8 mouse cellular contexts compared by ENCODE assay signal in genomic region chr6:85253994-85254541, GRCm38 (mm10).
A peak's percentile ranks its signal among the peaks of the same experiment; 100 is the strongest.
DNase-seq lines count a peak whose midpoint lies in the region; ATAC-seq and TF ChIP-seq lines count a peak whose summit lies in the region.
"Had no signal": no experiment of that assay in that cellular context is flagged by ENCODE, and none has a peak within 500 bp of the region (broad histone marks: within the 10 kb centered on the region; RNA-seq: fewer than 3 reads in every experiment).

No protein-coding gene starts in this region.

- POLR2A ChIA-PET in Patski (lab: Charles Lee) = interaction anchor here (1.0 kb wide), 1 partner anchor 92 kb away, joined by 3 read pairs; no protein-coding TSS in a partner anchor

- WGBS in intestine, embryonic 16.5 days = 56% methylated on average over 7 of the region's 7 CpGs
- WGBS in lung, postnatal 0 days = 37% methylated on average over 7 of the region's 7 CpGs

- no peak overlapping the region for H3K4me3 ChIP-seq in intestine, embryonic 16.5 days (ENCODE audit: low read length)
- no peak overlapping the region for H3K4me3 ChIP-seq in lung, postnatal 0 days (ENCODE audit: low read depth, low read length)
- H3K4me3 ChIP-seq: embryonic facial prominence, embryonic 12.5 days had no signal

- H3K4me2 ChIP-seq in intestine, embryonic 16.5 days (ENCODE audit: low read depth, low read length) = no peak overlapping the region
- H3K4me2 ChIP-seq in lung, postnatal 0 days (replicated peaks; ENCODE audit: low read depth, low read length) = no peak overlapping the region
- H3K4me2 ChIP-seq: embryonic facial prominence, embryonic 12.5 days had no signal

- TF ChIP-seq EP300 in lung, postnatal 0 days (IDR thresholded peaks at IDR 0.05) = no peak

- no peaks in the 10 kb centered on the region for H3K36me3 ChIP-seq in intestine, embryonic 16.5 days (ENCODE audit: control insufficient read depth, insufficient read depth, low read length)
- no peaks in the 10 kb centered on the region for H3K36me3 ChIP-seq in lung, postnatal 0 days (ENCODE audit: insufficient read depth, low read length)
- H3K36me3 ChIP-seq: embryonic facial prominence, embryonic 12.5 days had no signal

- DNase-seq in Patski (ENCODE audit: low read depth, low spot score) (peak; percentile 39), liver (no peak)
- peak; percentile 84 for DNase-seq in adrenal gland, postnatal 14 days
- peak; percentile 51 for DNase-seq in lung, postnatal 0 days (ENCODE audit: low spot score)
- no peak for DNase-seq in frontal cortex, adult 2 months (ENCODE audit: extremely low spot score in 1 of 2, low spot score in 1 of 2)
- DNase-seq in Muller cell, postnatal 12 days (ENCODE audit: inconsistent ontology term) = no peak

- H3K9me3 ChIP-seq in intestine, embryonic 16.5 days (ENCODE audit: control insufficient read depth, low read length) = no peaks in the 10 kb centered on the region
- H3K9me3 ChIP-seq in lung, postnatal 0 days (ENCODE audit: low read length) = no peaks in the 10 kb centered on the region
- H3K9me3 ChIP-seq: embryonic facial prominence, embryonic 12.5 days had no signal

- in situ Hi-C loops in Patski (cut with MboI; ENCODE audit: low pct_unique_long_range_greater_than_20kb) = no loop called here

- ATAC-seq in Patski = peak; percentile 53
- peak; percentile 61; the same call in 1 of the 2 replicates for ATAC-seq in intestine, embryonic 16.5 days
- ATAC-seq in lung, postnatal 0 days = peak; percentile 80

- CTCF ChIA-PET in Patski (lab: Charles Lee) = interaction anchor here (0.8 to 1.4 kb wide), 3 partner anchors 11 to 19 kb away, joined by 3 read pairs; no protein-coding TSS in a partner anchor

- H3K9ac ChIP-seq in intestine, embryonic 16.5 days (ENCODE audit: low read depth, low read length) = no peak overlapping the region
- H3K9ac ChIP-seq in lung, postnatal 0 days (replicated peaks; ENCODE audit: low read depth) = no peak overlapping the region
- H3K9ac ChIP-seq: embryonic facial prominence, embryonic 12.5 days had no signal

- no peaks in the 10 kb centered on the region for H3K27me3 ChIP-seq in Patski
- no peaks in the 10 kb centered on the region for H3K27me3 ChIP-seq in intestine, embryonic 16.5 days (replicated peaks; ENCODE audit: control insufficient read depth, insufficient read depth, low read length)
- no peaks in the 10 kb centered on the region for H3K27me3 ChIP-seq in lung, postnatal 0 days (replicated peaks; ENCODE audit: insufficient read depth, low read length)
- H3K27me3 ChIP-seq: embryonic facial prominence, embryonic 12.5 days had no signal

- peaks cover 5% of the 10 kb centered on the region; the same call in 1 of the 2 replicates for H3K4me1 ChIP-seq in intestine, embryonic 16.5 days (ENCODE audit: control insufficient read depth, insufficient read depth, low read length)
- H3K4me1 ChIP-seq in lung, postnatal 0 days (ENCODE audit: insufficient read depth, low read depth, low read length) = 0 out of 2 replicates have a peak, but pooled peaks cover 3% of the 10 kb centered on the region
- H3K4me1 ChIP-seq: embryonic facial prominence, embryonic 12.5 days had no signal

- H3K27ac ChIP-seq in intestine, embryonic 16.5 days (ENCODE audit: low read length) = no peak overlapping the region
- H3K27ac ChIP-seq in lung, postnatal 0 days (ENCODE audit: low read length) = no peak overlapping the region
- H3K27ac ChIP-seq: embryonic facial prominence, embryonic 12.5 days had no signal

- no peak for TF ChIP-seq CTCF in Patski (IDR thresholded peaks at IDR 0.05)
- TF ChIP-seq CTCF in lung, postnatal 0 days (IDR thresholded peaks at IDR 0.05) = no peak

Comparison
In these comparisons a context has a peak if more than half of its experiments do, and no peak if none do; other contexts are left out.
1. DNase-seq: peak in Patski (single experiment), adrenal gland, postnatal 14 days (single experiment) and lung, postnatal 0 days (single experiment); none in frontal cortex, adult 2 months (0 of 2), liver (single experiment) and Muller cell, postnatal 12 days (single experiment).
2. Peak in every context shown above with its lines, with median percentiles within 50 percentile points of each other: ATAC-seq.